Mouse (Mus musculus): ENCODE data around the gene Gm13279.
A peak's percentile ranks its signal among the peaks of the same experiment; 100 is the strongest.
"Not testable (repeated sequence)": the region's sequence is repeated elsewhere in the genome, so short reads cannot be mapped to it uniquely, and the experiment has no call there.

Gene Gm13279

DNA sequence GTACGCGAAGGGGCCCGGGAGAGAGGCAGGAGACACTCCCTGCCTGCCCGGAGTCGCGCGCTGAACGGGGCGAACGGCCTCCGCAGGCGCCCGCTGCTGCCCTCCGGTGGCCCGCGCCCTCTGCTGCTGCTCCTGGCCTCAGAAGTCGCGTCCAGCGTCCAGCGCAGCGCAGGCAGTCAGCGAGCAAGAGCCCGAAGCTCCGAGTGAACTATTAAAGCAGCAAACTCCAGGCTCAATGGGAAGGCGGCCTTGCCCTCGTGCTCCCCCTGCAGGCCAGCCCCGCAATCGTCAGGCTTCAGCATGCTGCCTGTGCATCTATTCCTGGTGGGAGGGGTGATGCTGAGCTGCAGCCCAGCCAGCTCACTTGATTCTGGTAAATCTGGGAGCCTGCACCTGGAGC is at the start of gene Gm13279:
Gene Gm13279 (plus strand): TSS at position 301 of the 400 bp plus-strand sequence.
- DNase-seq (ENCODE audit: low spot score in 2 of 2) = not testable (repeated sequence)

DNA sequence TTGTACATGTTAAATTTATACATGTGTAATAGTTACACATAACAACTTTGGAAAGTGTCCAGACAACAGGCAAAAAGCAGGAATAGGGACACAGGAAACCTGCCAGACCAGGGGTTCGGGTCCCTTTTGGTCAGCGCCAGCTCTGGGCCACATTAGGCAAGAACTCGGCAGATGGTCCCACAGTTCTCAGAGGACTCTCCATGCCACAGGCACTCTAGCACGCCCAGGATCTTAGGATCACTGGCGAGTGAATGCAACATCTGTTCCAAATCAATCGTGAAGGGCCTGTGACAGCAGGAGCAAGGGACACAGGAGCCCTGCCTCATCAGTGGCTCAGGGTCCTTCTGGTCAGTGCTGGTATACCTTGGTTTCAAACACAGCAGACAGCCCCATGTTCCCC is 47.3 kb upstream of the Gm13279 start:
- DNase-seq (ENCODE audit: low spot score in 2 of 2) = no peak

GRCm38 (mm10) chr4:88754818-88755340 is 42.3 kb upstream of the Gm13279 start, which contains the start of gene Gm13271:
Gene Gm13271, plus strand, starts transcription at chr4:88754868.
- peak; percentile 76 to 79 for DNase-seq (ENCODE audit: low spot score in 2 of 2)

DNA sequence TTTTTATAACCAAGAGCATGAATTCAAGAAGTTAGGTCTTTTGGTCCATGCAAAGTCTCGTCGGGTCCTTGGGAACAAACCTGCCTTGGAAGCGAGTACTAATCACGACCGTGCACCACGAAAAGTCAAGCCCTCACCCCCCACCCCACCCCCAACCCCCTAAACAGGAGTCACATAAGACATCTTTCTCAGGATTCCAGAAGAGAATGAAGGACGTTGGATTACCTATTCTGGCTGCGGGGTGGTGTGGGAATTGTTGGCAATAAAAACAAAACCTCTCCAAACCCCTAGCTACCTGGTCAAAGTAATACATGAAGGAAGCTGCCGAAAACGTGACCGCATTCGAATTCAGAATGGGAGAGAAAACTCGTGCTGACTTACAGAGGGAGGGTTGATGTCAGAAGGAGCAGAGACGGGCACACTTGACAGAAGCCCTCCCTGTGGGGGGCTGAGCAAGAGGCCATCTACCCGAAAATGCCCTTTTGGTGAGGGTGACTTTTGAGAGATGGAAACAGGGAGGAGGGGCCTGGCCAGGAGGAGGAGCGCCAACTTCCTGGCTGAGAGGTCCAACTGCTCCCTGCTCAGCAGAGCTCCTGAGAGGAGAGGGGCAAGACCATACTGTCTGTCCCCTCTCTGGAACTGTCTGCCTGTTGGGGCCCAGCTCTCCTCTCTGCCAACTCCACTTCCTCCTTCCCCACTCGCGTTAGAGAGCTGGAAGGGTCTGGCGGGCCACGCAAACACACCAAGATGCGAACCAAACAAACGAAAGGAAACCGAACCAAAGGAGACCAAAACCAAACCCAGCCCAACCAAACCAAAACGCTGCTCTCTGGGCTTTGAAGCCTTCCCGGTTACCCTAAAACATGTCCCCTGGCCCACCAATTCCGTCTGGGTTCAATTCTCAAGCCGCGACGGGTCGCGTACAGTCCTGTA is 40.4 kb upstream of the Gm13279 start:
- DNase-seq (ENCODE audit: low spot score in 2 of 2) = not testable (repeated sequence)

- DNase-seq (ENCODE audit: low spot score in 2 of 2) = peak; percentile 86 to 90
These were observed 39.6 kb upstream of the Gm13279 start for GRCm38 (mm10) chr4:88757628-88758031.

- not testable (repeated sequence) for DNase-seq (ENCODE audit: low spot score in 2 of 2)
These were observed 38.4 kb upstream of the Gm13279 start for GRCm38 (mm10) chr4:88758751-88759150.

DNA sequence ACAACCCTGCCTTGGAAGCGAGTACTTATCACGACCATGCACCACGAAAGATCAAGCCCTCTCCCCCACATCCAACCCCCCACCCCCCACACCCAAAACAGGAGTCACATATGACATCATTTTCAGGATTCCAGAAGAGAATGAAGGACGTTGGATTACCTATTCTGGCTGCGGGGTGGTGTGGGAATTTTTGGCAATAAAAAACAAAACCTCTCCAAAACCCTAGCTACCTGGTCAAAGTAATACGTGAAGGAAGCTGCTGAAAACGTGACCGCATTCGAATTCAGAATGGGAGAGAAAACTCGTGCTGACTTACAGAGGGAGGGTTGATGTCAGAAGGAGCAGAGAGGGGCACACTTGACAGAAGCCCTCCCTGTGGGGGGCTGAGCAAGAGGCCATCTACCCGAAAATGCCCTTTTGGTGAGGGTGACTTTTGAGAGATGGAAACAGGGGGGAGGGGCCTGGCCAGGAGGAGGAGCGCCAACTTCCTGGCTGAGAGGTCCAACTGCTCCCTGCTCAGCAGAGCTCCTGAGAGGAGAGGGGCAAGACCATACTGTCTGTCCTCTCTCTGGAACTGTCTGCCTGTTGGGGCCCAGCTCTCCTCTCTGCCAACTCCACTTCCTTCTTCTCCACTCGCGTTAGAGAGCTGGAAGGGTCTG is 37.5 kb upstream of the Gm13279 start, which contains the start of gene Gm13283:
Gene Gm13283 (plus strand): TSS at position 510 of the 659 bp plus-strand sequence.
- peak; percentile 33 to 54 for DNase-seq (ENCODE audit: low spot score in 2 of 2)

- DNase-seq (ENCODE audit: low spot score in 2 of 2) = peak in 1 of 2 experiments; percentile 66
These were observed 36.8 kb upstream of the Gm13279 start for GRCm38 (mm10) chr4:88760431-88760830.

- DNase-seq (ENCODE audit: low spot score in 2 of 2) = peak; percentile 73 to 77
These were observed 35.4 kb upstream of the Gm13279 start for GRCm38 (mm10) chr4:88761776-88762175.

- peak in 1 of 2 experiments; percentile 45 for DNase-seq (ENCODE audit: low spot score in 2 of 2)
These were observed 34.9 kb upstream of the Gm13279 start for GRCm38 (mm10) chr4:88762341-88762740.

DNA sequence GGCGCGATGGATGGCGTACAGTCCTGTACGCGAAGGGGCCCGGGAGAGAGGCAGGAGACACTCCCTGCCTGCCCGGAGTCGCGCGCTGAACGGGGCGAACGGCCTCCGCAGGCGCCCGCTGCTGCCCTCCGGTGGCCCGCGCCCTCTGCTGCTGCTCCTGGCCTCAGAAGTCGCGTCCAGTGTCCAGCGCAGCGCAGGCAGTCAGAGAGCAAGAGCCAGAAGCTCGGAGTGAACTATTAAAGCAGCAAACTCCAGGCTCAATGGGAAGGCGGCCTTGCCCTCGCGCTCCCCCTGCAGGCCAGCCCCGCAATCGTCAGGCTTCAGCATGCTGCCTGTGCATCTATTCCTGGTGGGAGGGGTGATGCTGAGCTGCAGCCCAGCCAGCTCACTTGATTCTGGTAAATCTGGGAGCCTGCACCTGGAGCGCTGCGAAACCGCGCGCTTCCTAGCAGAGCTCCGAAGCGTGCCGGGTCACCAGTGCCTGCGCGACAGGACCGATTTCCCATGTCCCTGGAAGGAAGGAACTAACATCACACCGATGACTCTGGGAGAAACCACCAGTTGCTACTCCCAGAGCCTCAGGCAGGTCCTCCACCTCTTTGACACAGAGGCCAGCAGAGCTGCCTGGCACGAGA is 33.7 kb upstream of the Gm13279 start:
- not testable (repeated sequence) for DNase-seq (ENCODE audit: low spot score in 2 of 2)

DNA sequence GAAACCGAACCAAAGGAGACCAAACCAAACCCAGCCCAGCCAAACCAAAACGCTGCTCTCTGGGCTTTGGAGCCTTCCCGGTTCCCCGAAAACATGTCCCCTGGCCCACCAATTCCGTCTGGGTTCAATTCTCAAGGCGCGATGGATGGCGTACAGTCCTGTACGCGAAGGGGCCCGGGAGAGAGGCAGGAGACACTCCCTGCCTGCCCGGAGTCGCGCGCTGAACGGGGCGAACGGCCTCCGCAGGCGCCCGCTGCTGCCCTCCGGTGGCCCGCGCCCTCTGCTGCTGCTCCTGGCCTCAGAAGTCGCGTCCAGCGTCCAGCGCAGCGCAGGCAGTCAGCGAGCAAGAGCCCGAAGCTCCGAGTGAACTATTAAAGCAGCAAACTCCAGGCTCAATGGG is 23.7 kb upstream of the Gm13279 start, which contains the start of gene Gm13290:
Gene Gm13290 (plus strand): TSS at position 301 of the 400 bp plus-strand sequence.
- DNase-seq (ENCODE audit: low spot score in 2 of 2) = not testable (repeated sequence)

DNA sequence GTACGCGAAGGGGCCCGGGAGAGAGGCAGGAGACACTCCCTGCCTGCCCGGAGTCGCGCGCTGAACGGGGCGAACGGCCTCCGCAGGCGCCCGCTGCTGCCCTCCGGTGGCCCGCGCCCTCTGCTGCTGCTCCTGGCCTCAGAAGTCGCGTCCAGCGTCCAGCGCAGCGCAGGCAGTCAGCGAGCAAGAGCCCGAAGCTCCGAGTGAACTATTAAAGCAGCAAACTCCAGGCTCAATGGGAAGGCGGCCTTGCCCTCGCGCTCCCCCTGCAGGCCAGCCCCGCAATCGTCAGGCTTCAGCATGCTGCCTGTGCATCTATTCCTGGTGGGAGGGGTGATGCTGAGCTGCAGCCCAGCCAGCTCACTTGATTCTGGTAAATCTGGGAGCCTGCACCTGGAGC is 20.6 kb upstream of the Gm13279 start, which contains the start of gene Gm13289:
Gene Gm13289 (plus strand): TSS at position 301 of the 400 bp plus-strand sequence.
- DNase-seq (ENCODE audit: low spot score in 2 of 2) = not testable (repeated sequence)

DNA sequence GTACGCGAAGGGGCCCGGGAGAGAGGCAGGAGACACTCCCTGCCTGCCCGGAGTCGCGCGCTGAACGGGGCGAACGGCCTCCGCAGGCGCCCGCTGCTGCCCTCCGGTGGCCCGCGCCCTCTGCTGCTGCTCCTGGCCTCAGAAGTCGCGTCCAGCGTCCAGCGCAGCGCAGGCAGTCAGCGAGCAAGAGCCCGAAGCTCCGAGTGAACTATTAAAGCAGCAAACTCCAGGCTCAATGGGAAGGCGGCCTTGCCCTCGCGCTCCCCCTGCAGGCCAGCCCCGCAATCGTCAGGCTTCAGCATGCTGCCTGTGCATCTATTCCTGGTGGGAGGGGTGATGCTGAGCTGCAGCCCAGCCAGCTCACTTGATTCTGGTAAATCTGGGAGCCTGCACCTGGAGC is 17.6 kb upstream of the Gm13279 start, which contains the start of gene Gm13272:
Gene Gm13272 (plus strand): TSS at position 301 of the 400 bp plus-strand sequence.
- DNase-seq (ENCODE audit: low spot score in 2 of 2) = not testable (repeated sequence)

GRCm38 (mm10) chr4:88780320-88780719 is 16.9 kb upstream of the Gm13279 start:
- DNase-seq (ENCODE audit: low spot score in 2 of 2) = not testable (repeated sequence)

DNA sequence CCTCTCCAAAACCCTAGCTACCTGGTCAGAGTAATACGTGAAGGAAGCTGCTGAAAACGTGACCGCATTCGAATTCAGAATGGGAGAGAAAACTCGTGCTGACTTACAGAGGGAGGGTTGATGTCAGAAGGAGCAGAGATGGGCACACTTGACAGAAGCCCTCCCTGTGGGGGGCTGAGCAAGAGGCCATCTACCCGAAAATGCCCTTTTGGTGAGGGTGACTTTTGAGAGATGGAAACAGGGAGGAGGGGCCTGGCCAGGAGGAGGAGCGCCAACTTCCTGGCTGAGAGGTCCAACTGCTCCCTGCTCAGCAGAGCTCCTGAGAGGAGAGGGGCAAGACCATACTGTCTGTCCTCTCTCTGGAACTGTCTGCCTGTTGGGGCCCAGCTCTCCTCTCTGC is 15.4 kb upstream of the Gm13279 start, which contains the start of gene Ifnz:
Gene Ifnz (plus strand): TSS at position 301 of the 400 bp plus-strand sequence.
- DNase-seq (ENCODE audit: low spot score in 2 of 2) = not testable (repeated sequence)

- DNase-seq (ENCODE audit: low spot score in 2 of 2) = not testable (repeated sequence)
These were observed 14.9 kb upstream of the Gm13279 start for GRCm38 (mm10) chr4:88782335-88782734.

DNA sequence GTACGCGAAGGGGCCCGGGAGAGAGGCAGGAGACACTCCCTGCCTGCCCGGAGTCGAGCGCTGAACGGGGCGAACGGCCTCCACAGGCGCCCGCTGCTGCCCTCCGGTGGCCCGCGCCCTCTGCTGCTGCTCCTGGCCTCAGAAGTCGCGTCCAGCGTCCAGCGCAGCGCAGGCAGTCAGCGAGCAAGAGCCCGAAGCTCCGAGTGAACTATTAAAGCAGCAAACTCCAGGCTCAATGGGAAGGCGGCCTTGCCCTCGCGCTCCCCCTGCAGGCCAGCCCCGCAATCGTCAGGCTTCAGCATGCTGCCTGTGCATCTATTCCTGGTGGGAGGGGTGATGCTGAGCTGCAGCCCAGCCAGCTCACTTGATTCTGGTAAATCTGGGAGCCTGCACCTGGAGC is 11.8 kb upstream of the Gm13279 start, which contains the start of gene Gm13276:
Gene Gm13276 (plus strand): TSS at position 301 of the 400 bp plus-strand sequence.
- not testable (repeated sequence) for DNase-seq (ENCODE audit: low spot score in 2 of 2)

DNA sequence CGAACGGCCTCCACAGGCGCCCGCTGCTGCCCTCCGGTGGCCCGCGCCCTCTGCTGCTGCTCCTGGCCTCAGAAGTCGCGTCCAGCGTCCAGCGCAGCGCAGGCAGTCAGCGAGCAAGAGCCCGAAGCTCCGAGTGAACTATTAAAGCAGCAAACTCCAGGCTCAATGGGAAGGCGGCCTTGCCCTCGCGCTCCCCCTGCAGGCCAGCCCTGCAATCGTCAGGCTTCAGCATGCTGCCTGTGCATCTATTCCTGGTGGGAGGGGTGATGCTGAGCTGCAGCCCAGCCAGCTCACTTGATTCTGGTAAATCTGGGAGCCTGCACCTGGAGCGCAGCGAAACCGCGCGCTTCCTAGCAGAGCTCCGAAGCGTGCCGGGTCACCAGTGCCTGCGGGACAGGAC is 8.8 kb upstream of the Gm13279 start, which contains the start of gene Gm13277:
Gene Gm13277 (plus strand): TSS at position 231 of the 400 bp plus-strand sequence.
- peak; percentile 29 to 69 for DNase-seq (ENCODE audit: low spot score in 2 of 2)

GRCm38 (mm10) chr4:88791250-88791649 is 5.9 kb upstream of the Gm13279 start, which contains the start of gene Gm13278:
Gene Gm13278, plus strand, starts transcription at chr4:88791550.
- DNase-seq (ENCODE audit: low spot score in 2 of 2) = not testable (repeated sequence)

Measured in cerebellum, postnatal 4 days (tissue).